21 mouse cellular contexts compared by ENCODE assay signal in genomic region chr10:63127156-63127555, GRCm38 (mm10). TPM values are rescaled to one million over a fixed set of nuclear protein-coding genes. Genes with fewer than 3 reads are reported as not detected.
"Had no signal": no experiment of that assay in that cellular context is flagged by ENCODE, and none has a peak within 500 bp of the region (broad histone marks: within the 10 kb centered on the region; RNA-seq: fewer than 3 reads in every experiment).

No protein-coding gene starts in this region.

- DNase-seq: lung, embryonic 14.5 days; lung, postnatal 14 days; lung, postnatal 36 days; right cerebral cortex, postnatal 14 days; thymus, adult 2 months; thymus, postnatal 25 days; thymus, postnatal 4 days had no signal

- H3K9ac ChIP-seq: lung, embryonic 14.5 days; midbrain, embryonic 13.5 days; midbrain, embryonic 15.5 days; neural tube, embryonic 12.5 days; stomach, embryonic 15.5 days had no signal

- H3K36me3 ChIP-seq: midbrain, embryonic 13.5 days; midbrain, embryonic 15.5 days; neural tube, embryonic 12.5 days; stomach, embryonic 15.5 days had no signal

- H3K27ac ChIP-seq: macrophage; midbrain, embryonic 13.5 days; midbrain, embryonic 15.5 days; neural tube, embryonic 12.5 days; stomach, embryonic 15.5 days; stomach, postnatal 0 days had no signal

- H3K4me1 ChIP-seq: megakaryocyte, embryonic 14.5 days; midbrain, embryonic 13.5 days; midbrain, embryonic 15.5 days; neural tube, embryonic 12.5 days; stomach, embryonic 15.5 days had no signal

- H3K4me2 ChIP-seq: lung, embryonic 14.5 days; midbrain, embryonic 11.5 days; midbrain, embryonic 13.5 days; midbrain, embryonic 15.5 days; neural tube, embryonic 12.5 days; stomach, embryonic 15.5 days had no signal

- H3K9me3 ChIP-seq: midbrain, embryonic 13.5 days; midbrain, embryonic 15.5 days; neural tube, embryonic 12.5 days; stomach, embryonic 15.5 days had no signal

- H3K27me3 ChIP-seq: midbrain, embryonic 13.5 days; midbrain, embryonic 15.5 days; neural tube, embryonic 12.5 days; stomach, embryonic 15.5 days had no signal

- H3K4me3 ChIP-seq: megakaryocyte, embryonic 14.5 days; midbrain, embryonic 13.5 days; midbrain, embryonic 15.5 days; neural tube, embryonic 12.5 days; stomach, embryonic 15.5 days had no signal

- ATAC-seq: midbrain, embryonic 13.5 days; midbrain, embryonic 15.5 days had no signal

RNA-seq across cellular contexts. Expression of gene Atoh7, which starts 27.7 kb away (rescaled TPM):
- total RNA-seq: megakaryocyte progenitor cell, adult 5-6 weeks; monocyte, adult 5-6 weeks; neutrophil, adult 5-6 weeks had no signal
- polyA plus RNA-seq: lung, embryonic 16.5 days; macrophage; spleen, adult 2 months; stomach, postnatal 0 days; testis, adult 2 months had no signal
